10 mouse cellular contexts compared by ENCODE assay signal in genomic region chr19:38123921-38124320, GRCm38 (mm10). TPM values are rescaled to one million over a fixed set of nuclear protein-coding genes. Genes with fewer than 3 reads are reported as not detected.
A peak's percentile ranks its signal among the peaks of the same experiment; 100 is the strongest.
DNase-seq lines count a peak whose midpoint lies in the region; ATAC-seq and TF ChIP-seq lines count a peak whose summit lies in the region.
"Had no signal": no experiment of that assay in that cellular context is flagged by ENCODE, and none has a peak within 500 bp of the region (broad histone marks: within the 10 kb centered on the region; RNA-seq: fewer than 3 reads in every experiment).

No protein-coding gene starts in this region.

- H3K27me3 ChIP-seq in kidney, embryonic 16.5 days (ENCODE audit: insufficient read depth, low read length): peaks cover 34% of the 10 kb centered on the region
- H3K27me3 ChIP-seq in embryonic facial prominence, embryonic 14.5 days (replicated peaks; ENCODE audit: control insufficient read depth, insufficient read depth, low read length): peaks cover 25% of the 10 kb centered on the region
- peaks cover 21% of the 10 kb centered on the region; the same call in 1 of the 2 replicates for H3K27me3 ChIP-seq in intestine, postnatal 0 days (replicated peaks; ENCODE audit: control insufficient read depth, insufficient read depth, low read length)
- peaks cover 42% of the 10 kb centered on the region for H3K27me3 ChIP-seq in neural tube, embryonic 13.5 days

- H3K27ac ChIP-seq in kidney, embryonic 16.5 days (ENCODE audit: low read length): no peak overlapping the region
- H3K27ac ChIP-seq in embryonic facial prominence, embryonic 14.5 days (replicated peaks; ENCODE audit: low read depth, low read length): no peak overlapping the region
- H3K27ac ChIP-seq in intestine, postnatal 0 days (ENCODE audit: low read depth, low read length): no peak overlapping the region
- H3K27ac ChIP-seq in neural tube, embryonic 13.5 days (replicated peaks): no peak overlapping the region

- no peaks in the 10 kb centered on the region for H3K36me3 ChIP-seq in kidney, embryonic 16.5 days (ENCODE audit: insufficient read depth, low read length)
- no peaks in the 10 kb centered on the region for H3K36me3 ChIP-seq in embryonic facial prominence, embryonic 14.5 days (ENCODE audit: control insufficient read depth, insufficient read depth, low read length)
- no peaks in the 10 kb centered on the region for H3K36me3 ChIP-seq in intestine, postnatal 0 days (ENCODE audit: control insufficient read depth, insufficient read depth)
- no peaks in the 10 kb centered on the region for H3K36me3 ChIP-seq in neural tube, embryonic 13.5 days

- DNase-seq in kidney, postnatal 25 days: no peak
- DNase-seq in embryonic facial prominence, embryonic 14.5 days (ENCODE audit: low spot score): no peak
- no peak for DNase-seq in adrenal gland, adult 8-10 months
- DNase-seq in adrenal gland, adult 18-20 months (ENCODE audit: low spot score in 2 of 2): no peak
- DNase-seq in right cerebral cortex, postnatal 25 days: no peak
- DNase-seq: layer of hippocampus, adult 9-11 months had no signal

- H3K4me3 ChIP-seq in kidney, embryonic 16.5 days (ENCODE audit: low read length): peak overlapping the region; percentile 58
- H3K4me3 ChIP-seq in embryonic facial prominence, embryonic 14.5 days (ENCODE audit: low read depth, low read length): peak overlapping the region; percentile 57
- H3K4me3 ChIP-seq in intestine, postnatal 0 days (ENCODE audit: low read depth, low read length): peak overlapping the region; percentile 48
- H3K4me3 ChIP-seq in neural tube, embryonic 13.5 days: peak overlapping the region; percentile 53

- H3K9me3 ChIP-seq in kidney, embryonic 16.5 days (ENCODE audit: low read length): no peaks in the 10 kb centered on the region
- no peaks in the 10 kb centered on the region for H3K9me3 ChIP-seq in embryonic facial prominence, embryonic 14.5 days (ENCODE audit: control insufficient read depth, low read length)
- no peaks in the 10 kb centered on the region for H3K9me3 ChIP-seq in intestine, postnatal 0 days (ENCODE audit: control insufficient read depth)
- H3K9me3 ChIP-seq in neural tube, embryonic 13.5 days: no peaks in the 10 kb centered on the region

- no peak for TF ChIP-seq CTCF in intestine, postnatal 0 days (IDR thresholded peaks at IDR 0.05; ENCODE audit: low read depth)

- peak; percentile 19; the same call in 1 of the 2 replicates for ATAC-seq in kidney, embryonic 16.5 days (ENCODE audit: low FRiP score, low TSS enrichment)
- ATAC-seq in embryonic facial prominence, embryonic 14.5 days (ENCODE audit: low read depth): no peak; the same call in 1 of the 2 replicates
- ATAC-seq in intestine, postnatal 0 days: no peak
- ATAC-seq in neural tube, embryonic 13.5 days (ENCODE audit: low read depth): 0 out of 2 replicates have a peak, but pooled peaks have one; percentile 19

- WGBS in kidney, embryonic 16.5 days: 30% methylated on average over 9 of the region's 9 CpGs
- 30% methylated on average over 9 of the region's 9 CpGs for whole genome bisulfite sequencing in embryonic facial prominence, embryonic 14.5 days
- WGBS in intestine, postnatal 0 days: 33% methylated on average over 9 of the region's 9 CpGs
- 26% methylated on average over 9 of the region's 9 CpGs for WGBS in neural tube, embryonic 13.5 days

- peak overlapping the region; percentile 98 for H3K4me2 ChIP-seq in kidney, embryonic 16.5 days (replicated peaks; ENCODE audit: low read depth, low read length)
- peak overlapping the region; percentile 91 for H3K4me2 ChIP-seq in embryonic facial prominence, embryonic 14.5 days (ENCODE audit: low read depth, low read length)
- H3K4me2 ChIP-seq in intestine, postnatal 0 days (replicated peaks; ENCODE audit: low read depth): peak overlapping the region; percentile 95
- H3K4me2 ChIP-seq in neural tube, embryonic 13.5 days: peak overlapping the region; percentile 80

- H3K4me1 ChIP-seq in kidney, embryonic 16.5 days (ENCODE audit: insufficient read depth, low read length): peaks cover 11% of the 10 kb centered on the region; the same call in 1 of the 2 replicates
- no peaks in the 10 kb centered on the region for H3K4me1 ChIP-seq in embryonic facial prominence, embryonic 14.5 days (ENCODE audit: control insufficient read depth, insufficient read depth, low read length)
- H3K4me1 ChIP-seq in intestine, postnatal 0 days (replicated peaks; ENCODE audit: control insufficient read depth, insufficient read depth, low read length): no peaks in the 10 kb centered on the region
- peaks cover 5% of the 10 kb centered on the region; the same call in 1 of the 2 replicates for H3K4me1 ChIP-seq in neural tube, embryonic 13.5 days (replicated peaks)

- H3K9ac ChIP-seq in kidney, embryonic 16.5 days (replicated peaks; ENCODE audit: low read length): no peak overlapping the region
- H3K9ac ChIP-seq in embryonic facial prominence, embryonic 14.5 days (ENCODE audit: low read depth, low read length): no peak overlapping the region
- no peak overlapping the region for H3K9ac ChIP-seq in intestine, postnatal 0 days (ENCODE audit: low read depth, low read length)
- no peak overlapping the region for H3K9ac ChIP-seq in neural tube, embryonic 13.5 days

RNA-seq across cellular contexts. Expression of gene Rbp4, which starts 1.2 kb away (rescaled TPM):
- 5.0 and 9.1 TPM in 2 replicates for polyA plus RNA-seq in kidney, embryonic 16.5 days (2015; fragmentation: Nextera tagmentation; extraction: Ambion mirVana)
- 18.3 and 20.9 TPM in 2 replicates for polyA plus RNA-seq in embryonic facial prominence, embryonic 14.5 days (2014; fragmentation: Nextera tagmentation; extraction: Ambion mirVana)
- polyA plus RNA-seq in intestine, postnatal 0 days (2015; fragmentation: Nextera tagmentation; extraction: Ambion mirVana): 15.7 and 16.8 TPM in 2 replicates
- polyA plus RNA-seq in neural tube, embryonic 13.5 days (2015; fragmentation: Nextera tagmentation; extraction: Ambion mirVana): 2.9 and 4.6 TPM in 2 replicates
- total RNA-seq in adrenal gland, adult 8-10 months (2022): 10 to 100 TPM; 16.6 to 48.0 (median 34.0) TPM
- 100 to 1,000 TPM in 1 of 2 experiments, 10 to 100 TPM in 1; 42.9 to 149 TPM for total RNA-seq in adrenal gland, adult 18-20 months (2021)

RNA-seq across cellular contexts. Expression of gene Pde6c, which starts 8.7 kb away (rescaled TPM):
- 0.10 TPM in 1 of 2 replicates, not detected in the other for polyA plus RNA-seq in kidney, embryonic 16.5 days (2015; fragmentation: Nextera tagmentation; extraction: Ambion mirVana)
- not detected in 2 replicates for polyA plus RNA-seq in embryonic facial prominence, embryonic 14.5 days (2014; fragmentation: Nextera tagmentation; extraction: Ambion mirVana)
- polyA plus RNA-seq in intestine, postnatal 0 days (2015; fragmentation: Nextera tagmentation; extraction: Ambion mirVana): 0.25 and 0.60 TPM in 2 replicates
- polyA plus RNA-seq in neural tube, embryonic 13.5 days (2015; fragmentation: Nextera tagmentation; extraction: Ambion mirVana): 0.14 TPM in 1 of 2 replicates, not detected in the other
- total RNA-seq in adrenal gland, adult 8-10 months (2022): not detected
- total RNA-seq in adrenal gland, adult 18-20 months (2021): not detected
- polyA plus RNA-seq: Patski had no signal

RNA-seq across cellular contexts. Expression of gene Ffar4, which starts 27.1 kb away (rescaled TPM):
- 1.3 and 1.4 TPM in 2 replicates for polyA plus RNA-seq in kidney, embryonic 16.5 days (2015; fragmentation: Nextera tagmentation; extraction: Ambion mirVana)
- 0.52 and 0.56 TPM in 2 replicates for polyA plus RNA-seq in embryonic facial prominence, embryonic 14.5 days (2014; fragmentation: Nextera tagmentation; extraction: Ambion mirVana)
- 4.7 and 5.3 TPM in 2 replicates for polyA plus RNA-seq in intestine, postnatal 0 days (2015; fragmentation: Nextera tagmentation; extraction: Ambion mirVana)
- not detected in 2 replicates for polyA plus RNA-seq in neural tube, embryonic 13.5 days (2015; fragmentation: Nextera tagmentation; extraction: Ambion mirVana)
- total RNA-seq in adrenal gland, adult 8-10 months (2022): 1 to 10 TPM; 1.2 to 7.2 (median 4.5) TPM
- total RNA-seq in adrenal gland, adult 18-20 months (2021): 10 to 100 TPM; 14.0 to 40.8 TPM
- polyA plus RNA-seq: Patski had no signal

Comparison
In these comparisons a context has a peak if more than half of its experiments do, and no peak if none do; other contexts are left out.
1. ATAC-seq: peak in kidney, embryonic 16.5 days (single experiment) and neural tube, embryonic 13.5 days (single experiment); none in embryonic facial prominence, embryonic 14.5 days (single experiment) and intestine, postnatal 0 days (single experiment).
2. Peak in every context shown above with its lines, with median percentiles within 50 percentile points of each other: H3K4me2 ChIP-seq and H3K4me3 ChIP-seq.